Mouse (Mus musculus): ENCODE measurements around the gene Lig3. TPM values are rescaled to one million over a fixed set of nuclear protein-coding genes. Genes with fewer than 3 reads are reported as not detected.
"Not testable (repeated sequence)": the region's sequence is repeated elsewhere in the genome, so short reads cannot be mapped to it uniquely, and the experiment has no call there.

The Lig3 gene
- polyA plus RNA-seq, 1 experiment from 2014 or later = 42.6 TPM

GRCm38 (mm10) chr11:82834359-82834758 is 53.5 kb downstream of the Lig3 start:
- ATAC-seq (ENCODE audit: low FRiP score, low read depth); H3K9me3 ChIP-seq: not testable (repeated sequence)
- 87% methylated on average over 7 of the region's 7 CpGs for WGBS

GRCm38 (mm10) chr11:82835616-82836432 is 54.9 kb downstream of the Lig3 start:
- peaks cover 38% of the 10 kb centered on the region for H3K4me1 ChIP-seq
- H3K27me3 ChIP-seq (replicated peaks) = no peaks in the 10 kb centered on the region
- no peak overlapping the region for H3K4me3 ChIP-seq
- no peak overlapping the region for H3K4me2 ChIP-seq (replicated peaks)
- H3K36me3 ChIP-seq = no peaks in the 10 kb centered on the region
- no peak for ATAC-seq (ENCODE audit: low FRiP score, low read depth)
- H3K9ac ChIP-seq = no peak overlapping the region
- no peak overlapping the region for H3K27ac ChIP-seq
- no peaks in the 10 kb centered on the region for H3K9me3 ChIP-seq
- 60% methylated on average over 11 of the region's 11 CpGs for WGBS

More at GRCm38 (mm10) chr11:82834359-82834758, 53.5 kb downstream of the Lig3 start:
- H3K4me2 ChIP-seq (replicated peaks); H3K27ac ChIP-seq; H3K36me3 ChIP-seq; H3K27me3 ChIP-seq (replicated peaks); H3K4me3 ChIP-seq; H3K9ac ChIP-seq: not testable (repeated sequence)
- H3K4me1 ChIP-seq = peaks cover 40% of the 10 kb centered on the region

- Histone ChIP-seq H3K9me3 (no peaks in the 10 kb centered on the region), H3K9ac (no peak overlapping the region), H3K27me3 (replicated peaks) (no peaks in the 10 kb centered on the region), H3K4me3 (no peak overlapping the region), H3K4me1 (peaks cover 25% of the 10 kb centered on the region), H3K27ac (no peak overlapping the region), H3K36me3 (no peaks in the 10 kb centered on the region), H3K4me2 (replicated peaks) (no peak overlapping the region)
- no peak for ATAC-seq (ENCODE audit: low FRiP score, low read depth)
- 26% methylated on average over 7 of the region's 7 CpGs for WGBS
These were observed 56.3 kb downstream of the Lig3 start for GRCm38 (mm10) chr11:82837192-82837591.

GRCm38 (mm10) chr11:82837848-82838247 is 56.9 kb downstream of the Lig3 start:
- Histone ChIP-seq H3K4me3 (no peak overlapping the region), H3K27ac (no peak overlapping the region), H3K9me3 (no peaks in the 10 kb centered on the region), H3K27me3 (replicated peaks) (no peaks in the 10 kb centered on the region), H3K4me1 (peaks cover 25% of the 10 kb centered on the region), H3K9ac (no peak overlapping the region), H3K4me2 (replicated peaks) (peak overlapping the region; percentile 37), H3K36me3 (no peaks in the 10 kb centered on the region)
- no peak for ATAC-seq (ENCODE audit: low FRiP score, low read depth)
- 22% methylated on average over 7 of the region's 7 CpGs for WGBS

- no peak for ATAC-seq (ENCODE audit: low FRiP score, low read depth)
- Histone ChIP-seq H3K9ac (no peak overlapping the region), H3K36me3 (no peaks in the 10 kb centered on the region), H3K4me2 (replicated peaks) (no peak overlapping the region; the same call in 1 of the 2 replicates), H3K27ac (no peak overlapping the region), H3K4me1 (peaks cover 25% of the 10 kb centered on the region), H3K4me3 (no peak overlapping the region), H3K27me3 (replicated peaks) (no peaks in the 10 kb centered on the region), H3K9me3 (no peaks in the 10 kb centered on the region)
- 29% methylated on average over 5 of the region's 5 CpGs for WGBS
These were observed 57.6 kb downstream of the Lig3 start for GRCm38 (mm10) chr11:82838511-82838910.

DNA sequence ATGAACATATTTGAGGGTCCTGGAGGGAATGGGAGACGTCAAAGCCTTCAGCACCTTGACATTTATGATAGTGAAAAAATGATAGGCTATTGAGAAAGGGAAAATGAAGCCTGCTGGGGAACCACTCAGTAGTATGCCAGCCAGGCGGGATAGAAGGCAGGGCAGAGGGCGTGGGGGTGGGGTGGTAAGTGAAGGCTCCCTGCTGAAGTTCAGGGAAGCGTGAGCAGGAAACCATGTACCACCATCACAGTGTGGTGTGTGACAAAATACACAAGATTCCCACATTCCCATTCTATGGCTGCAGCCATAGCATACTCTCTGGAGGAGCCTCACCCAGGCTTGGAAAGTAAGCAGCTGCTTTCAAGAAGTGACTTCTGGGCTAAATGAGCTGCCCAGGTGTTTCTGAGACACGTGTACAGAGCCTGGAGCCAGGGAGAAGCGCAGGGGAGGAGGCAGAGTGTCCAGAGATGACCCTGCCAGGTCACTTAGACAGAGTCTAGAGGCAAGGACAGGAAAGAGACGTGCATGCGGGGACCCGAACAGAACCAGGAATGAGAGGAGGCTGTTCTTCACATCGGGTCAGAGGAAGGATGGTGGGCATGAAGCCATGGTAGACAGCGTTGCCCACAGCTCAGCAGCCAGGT is 64.0 kb downstream of the Lig3 start:
- Histone ChIP-seq H3K9me3 (no peaks in the 10 kb centered on the region), H3K27me3 (replicated peaks) (no peaks in the 10 kb centered on the region), H3K4me3 (no peak overlapping the region), H3K4me1 (peaks cover 22% of the 10 kb centered on the region), H3K27ac (no peak overlapping the region), H3K4me2 (replicated peaks) (peak overlapping the region; percentile 41; the same call in 1 of the 2 replicates), H3K36me3 (no peaks in the 10 kb centered on the region), H3K9ac (no peak overlapping the region)
- WGBS = 69% methylated on average over 11 of the region's 11 CpGs
- ATAC-seq (ENCODE audit: low FRiP score, low read depth) = no peak

DNA sequence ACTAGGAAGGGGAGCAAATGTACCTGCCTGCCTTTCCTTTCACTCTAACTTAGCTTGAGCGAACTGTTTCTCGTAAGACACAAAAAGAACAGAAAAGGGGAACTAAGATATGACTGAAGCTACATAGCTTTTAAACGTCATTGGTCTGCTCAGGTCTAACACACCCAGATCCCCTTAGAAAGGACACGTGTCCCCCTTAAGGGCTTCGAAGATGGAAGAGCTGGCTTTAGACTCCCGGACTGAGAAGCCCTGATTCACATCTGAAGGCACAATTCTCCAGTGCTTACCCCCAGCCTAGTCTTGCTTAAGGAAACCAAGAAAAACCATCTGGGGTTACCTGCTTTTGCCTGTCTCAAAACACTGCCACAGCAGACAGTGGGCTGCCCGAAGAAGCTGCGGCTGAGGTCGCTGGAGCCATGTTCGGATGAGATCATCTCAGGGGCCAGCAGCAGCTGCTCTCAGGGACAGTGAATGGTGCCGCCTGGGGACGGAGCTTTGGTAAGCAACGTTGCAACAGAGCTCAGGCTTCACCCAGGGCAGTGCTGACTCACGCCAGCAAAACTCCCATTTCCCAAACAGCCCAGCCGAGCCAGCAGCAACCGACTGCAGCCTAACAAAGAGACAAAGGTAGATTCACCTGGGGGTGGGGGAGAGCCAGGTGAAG is 64.6 kb downstream of the Lig3 start:
- peak overlapping the region; percentile 41 for H3K4me2 ChIP-seq (replicated peaks)
- H3K4me1 ChIP-seq = peaks cover 26% of the 10 kb centered on the region
- H3K9me3 ChIP-seq = no peaks in the 10 kb centered on the region
- no peaks in the 10 kb centered on the region for H3K27me3 ChIP-seq (replicated peaks)
- H3K36me3 ChIP-seq = no peaks in the 10 kb centered on the region
- 33% methylated on average over 16 of the region's 16 CpGs for WGBS
- no peak overlapping the region for H3K27ac ChIP-seq
- 0 out of 2 replicates have a peak overlapping the region, but pooled peaks have one; percentile 10 for H3K9ac ChIP-seq
- no peak overlapping the region for H3K4me3 ChIP-seq
- ATAC-seq (ENCODE audit: low FRiP score, low read depth) = no peak

DNA sequence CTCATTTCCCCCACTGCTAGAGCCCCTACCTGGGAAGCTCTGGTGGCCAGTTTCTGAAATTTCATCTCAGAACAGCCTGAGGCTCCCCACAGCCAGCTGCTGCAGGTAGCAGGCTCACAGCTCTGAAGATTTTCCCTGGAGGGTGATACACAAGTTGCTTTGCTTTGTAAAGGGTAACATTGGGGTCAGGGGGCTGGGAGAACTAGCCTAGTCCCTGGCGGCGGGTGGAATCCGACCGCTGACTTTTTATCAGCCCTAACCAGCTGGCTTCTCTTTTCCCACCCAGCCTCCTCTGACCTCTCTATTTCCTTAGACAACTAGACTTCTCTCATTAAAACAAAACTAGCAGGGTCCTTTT is 65.2 kb downstream of the Lig3 start:
- H3K4me1 ChIP-seq = peaks cover 26% of the 10 kb centered on the region
- no peaks in the 10 kb centered on the region for H3K36me3 ChIP-seq
- no peak for ATAC-seq (ENCODE audit: low FRiP score, low read depth)
- peak overlapping the region; percentile 41 for H3K4me2 ChIP-seq (replicated peaks)
- H3K9me3 ChIP-seq = no peaks in the 10 kb centered on the region
- H3K27me3 ChIP-seq (replicated peaks) = no peaks in the 10 kb centered on the region
- 0 out of 2 replicates have a peak overlapping the region, but pooled peaks have one; percentile 10 for H3K9ac ChIP-seq
- H3K27ac ChIP-seq = no peak overlapping the region
- 31% methylated on average over 4 of the region's 4 CpGs for WGBS
- H3K4me3 ChIP-seq = no peak overlapping the region

GRCm38 (mm10) chr11:82846938-82847337 is 66.0 kb downstream of the Lig3 start:
- Histone ChIP-seq H3K9ac (no peak overlapping the region), H3K36me3 (no peaks in the 10 kb centered on the region), H3K9me3 (no peaks in the 10 kb centered on the region), H3K4me2 (replicated peaks) (no peak overlapping the region), H3K27ac (no peak overlapping the region), H3K4me3 (no peak overlapping the region), H3K27me3 (replicated peaks) (no peaks in the 10 kb centered on the region), H3K4me1 (peaks cover 32% of the 10 kb centered on the region)
- 79% methylated on average over 3 of the region's 3 CpGs for WGBS
- ATAC-seq (ENCODE audit: low FRiP score, low read depth) = no peak

GRCm38 (mm10) chr11:82847571-82848000 is 66.7 kb downstream of the Lig3 start:
- Histone ChIP-seq H3K9me3 (no peaks in the 10 kb centered on the region), H3K27ac (no peak overlapping the region), H3K27me3 (replicated peaks) (no peaks in the 10 kb centered on the region), H3K4me2 (replicated peaks) (no peak overlapping the region), H3K4me3 (no peak overlapping the region), H3K4me1 (peaks cover 32% of the 10 kb centered on the region), H3K36me3 (no peaks in the 10 kb centered on the region), H3K9ac (no peak overlapping the region)
- WGBS = 31% methylated on average over 6 of the region's 6 CpGs
- no peak for ATAC-seq (ENCODE audit: low FRiP score, low read depth)

GRCm38 (mm10) chr11:82850259-82850658 is 69.4 kb downstream of the Lig3 start:
- 57% methylated on average over 5 of the region's 5 CpGs for WGBS
- no peaks in the 10 kb centered on the region for H3K9me3 ChIP-seq
- H3K27ac ChIP-seq = no peak overlapping the region
- ATAC-seq (ENCODE audit: low FRiP score, low read depth) = no peak
- no peak overlapping the region for H3K4me2 ChIP-seq (replicated peaks)
- no peak overlapping the region for H3K4me3 ChIP-seq
- peaks cover 27% of the 10 kb centered on the region for H3K4me1 ChIP-seq
- no peak overlapping the region for H3K9ac ChIP-seq
- no peaks in the 10 kb centered on the region for H3K27me3 ChIP-seq (replicated peaks)
- H3K36me3 ChIP-seq = no peaks in the 10 kb centered on the region

DNA sequence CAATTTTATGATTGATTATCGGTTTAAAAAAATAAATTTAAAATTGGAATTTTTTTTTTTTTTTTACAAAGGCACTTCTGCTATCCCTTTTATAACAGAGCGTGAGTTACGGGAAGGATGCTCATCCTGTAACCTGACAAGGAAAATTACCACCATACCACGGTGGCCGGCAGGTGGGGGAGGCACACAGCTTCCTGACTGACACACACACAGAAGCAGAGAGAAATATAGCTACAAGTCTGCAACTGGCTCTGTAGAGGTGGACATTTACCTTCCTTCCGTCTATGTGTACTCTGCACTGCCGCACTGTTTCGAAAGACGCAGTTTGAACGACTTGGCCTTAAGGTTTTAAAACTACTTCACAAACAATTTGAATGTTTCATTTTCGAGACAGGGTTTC is 71.2 kb downstream of the Lig3 start:
- peak overlapping the region; percentile 21; the same call in 1 of the 2 replicates for H3K4me2 ChIP-seq (replicated peaks)
- 88% methylated on average over 11 of the region's 11 CpGs for WGBS
- no peak for ATAC-seq (ENCODE audit: low FRiP score, low read depth)

More for the DNA sequence above, 71.2 kb downstream of the Lig3 start:
- H3K27me3 ChIP-seq (replicated peaks) = no peaks in the 10 kb centered on the region
- no peaks in the 10 kb centered on the region for H3K9me3 ChIP-seq
- H3K27ac ChIP-seq = no peak overlapping the region
- H3K4me1 ChIP-seq = peaks cover 18% of the 10 kb centered on the region; the same call in 1 of the 2 replicates
- no peak overlapping the region for H3K9ac ChIP-seq
- no peaks in the 10 kb centered on the region for H3K36me3 ChIP-seq
- H3K4me3 ChIP-seq = no peak overlapping the region
